Mouse (Mus musculus) spleen, adult 2 months (tissue): ENCODE data around the gene Tmem104.

Source experiments
- CTCF ChIP-seq: fragments of 200-500 bp; IDR thresholded peaks from 2 replicates; pipeline ENCODE4 v1.5.1; 2011; ENCODE audit warnings: mild to moderate bottlenecking, inconsistent platforms; ENCODE audit not compliant: insufficient read depth, insufficient read length, insufficient replicate concordance; ENCODE audit errors: extremely low read depth
- POLR2A ChIP-seq: fragments of 200-500 bp; IDR thresholded peaks from 2 replicates; pipeline ENCODE4 v1.6.1; 2011; ENCODE audit warnings: low read depth, low read length, inconsistent platforms

GRCm38 (mm10) chr11:115198932-115199384, 11.7 kb downstream of the Tmem104 start:
- TF ChIP-seq CTCF (no peak), POLR2A (no peak)
